Mouse (Mus musculus) kidney, postnatal 10 days (tissue): Measurements from ENCODE around the gene Aoc2.

Experiments
- DNase-seq: peaks from one replicate; pipeline ENCODE4 v3.0.0; 2021; ENCODE audit warnings: mixed read lengths

Aoc2 gene

GRCm38 (mm10) chr11:101324763-101325162 is at the start of gene Aoc2:
Gene Aoc2 (plus strand): TSS chr11:101325063.
- no peak for DNase-seq

- no peak for DNase-seq
Observed at GRCm38 (mm10) chr11:101275309-101275708, 49.6 kb upstream of the Aoc2 start.

GRCm38 (mm10) chr11:101276319-101277070 is 48.4 kb upstream of the Aoc2 start:
- peak; percentile 42 for DNase-seq

- peak; percentile 71 for DNase-seq
Observed at GRCm38 (mm10) chr11:101277381-101278222, 47.3 kb upstream of the Aoc2 start.

- peak; percentile 91 for DNase-seq
Observed at GRCm38 (mm10) chr11:101278223-101279192, 46.4 kb upstream of the Aoc2 start, which contains the start of the genes Cntd1 and Coa3. Gene Cntd1 (plus strand): TSS chr11:101279012. Gene Coa3 (minus strand): TSS chr11:101279114.

GRCm38 (mm10) chr11:101279193-101279569 is 45.7 kb upstream of the Aoc2 start:
- DNase-seq = no peak

- DNase-seq = no peak
Observed at GRCm38 (mm10) chr11:101280837-101281236, 44.0 kb upstream of the Aoc2 start.

- DNase-seq = no peak
Observed at GRCm38 (mm10) chr11:101282896-101283295, 42.0 kb upstream of the Aoc2 start.

GRCm38 (mm10) chr11:101283805-101284204 is 41.1 kb upstream of the Aoc2 start:
- no peak for DNase-seq

GRCm38 (mm10) chr11:101287306-101287705 is 37.6 kb upstream of the Aoc2 start:
- no peak for DNase-seq

- DNase-seq = no peak
Observed at GRCm38 (mm10) chr11:101291231-101291630, 33.6 kb upstream of the Aoc2 start.

- no peak for DNase-seq
Observed at GRCm38 (mm10) chr11:101295191-101295590, 29.7 kb upstream of the Aoc2 start.

- no peak for DNase-seq
Observed at GRCm38 (mm10) chr11:101300881-101301280, 24.0 kb upstream of the Aoc2 start.

GRCm38 (mm10) chr11:101301299-101302003 is 23.4 kb upstream of the Aoc2 start:
- no peak for DNase-seq

- peak; percentile 100 for DNase-seq
Observed at GRCm38 (mm10) chr11:101302004-101302798, 22.7 kb upstream of the Aoc2 start, which contains the start of gene Becn1. Gene Becn1 (minus strand): TSS chr11:101302286.

- DNase-seq = no peak
Observed at GRCm38 (mm10) chr11:101307744-101308143, 17.1 kb upstream of the Aoc2 start.

GRCm38 (mm10) chr11:101311083-101311482 is 13.8 kb upstream of the Aoc2 start:
- no peak for DNase-seq

- DNase-seq = no peak
Observed at GRCm38 (mm10) chr11:101312150-101312549, 12.7 kb upstream of the Aoc2 start.

- no peak for DNase-seq
Observed at GRCm38 (mm10) chr11:101314567-101314966, 10.3 kb upstream of the Aoc2 start.

- no peak for DNase-seq
Observed at GRCm38 (mm10) chr11:101315082-101315650, 9.7 kb upstream of the Aoc2 start.
